Mouse (Mus musculus): Measurements from ENCODE around the gene C130060K24Rik. TPM values are rescaled to one million over a fixed set of nuclear protein-coding genes. Genes with fewer than 3 reads are reported as not detected.

C130060K24Rik gene
- 5.2 and 9.6 TPM in 2 replicates for polyA plus RNA-seq (2016; fragmentation: Nextera tagmentation; extraction: Ambion mirVana)

DNA sequence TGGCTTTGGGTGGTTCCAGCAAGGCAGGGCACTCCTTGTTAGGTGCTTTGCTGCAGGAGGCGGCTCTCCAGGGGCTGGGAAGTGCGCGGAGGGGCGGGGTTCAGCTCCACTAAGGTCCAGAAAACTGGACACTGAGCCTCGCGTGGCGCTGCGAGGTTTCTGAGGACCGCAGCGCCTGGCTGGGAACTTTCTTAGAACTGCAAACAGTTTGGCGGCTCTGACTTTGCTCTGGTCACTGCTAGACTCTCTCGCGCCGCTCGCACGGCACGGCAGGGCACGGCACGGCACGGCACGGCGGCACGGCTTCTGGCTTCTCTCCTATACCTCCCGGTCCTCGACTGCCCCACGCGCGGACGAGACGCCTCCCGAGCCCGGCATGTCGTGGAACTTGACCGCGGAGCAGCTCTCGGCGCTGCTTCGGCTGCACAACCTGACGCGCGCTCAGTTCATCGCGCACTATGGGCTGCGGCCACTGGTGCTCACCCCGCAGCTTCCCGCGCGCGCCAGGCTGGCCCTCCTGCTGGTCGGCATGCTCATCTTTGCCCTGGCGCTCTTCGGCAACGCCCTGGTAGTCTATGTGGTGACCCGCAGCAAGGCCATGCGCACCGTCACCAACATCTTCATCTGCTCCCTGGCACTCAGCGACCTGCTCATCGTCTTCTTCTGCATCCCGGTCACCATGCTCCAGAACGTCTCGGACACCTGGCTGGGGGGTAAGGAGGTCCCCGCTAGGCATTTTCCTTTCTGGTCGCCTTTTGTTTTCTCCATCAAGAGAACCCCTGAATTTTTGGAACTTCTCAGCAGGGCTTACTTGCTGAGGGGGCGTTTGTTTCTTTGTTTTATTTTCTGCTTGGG is at the start of gene C130060K24Rik:
C130060K24Rik (plus strand) TSS at position 188 of the 855 bp plus-strand sequence.
- WGBS = under 1% methylated on average over 64 of the region's 64 CpGs

DNA sequence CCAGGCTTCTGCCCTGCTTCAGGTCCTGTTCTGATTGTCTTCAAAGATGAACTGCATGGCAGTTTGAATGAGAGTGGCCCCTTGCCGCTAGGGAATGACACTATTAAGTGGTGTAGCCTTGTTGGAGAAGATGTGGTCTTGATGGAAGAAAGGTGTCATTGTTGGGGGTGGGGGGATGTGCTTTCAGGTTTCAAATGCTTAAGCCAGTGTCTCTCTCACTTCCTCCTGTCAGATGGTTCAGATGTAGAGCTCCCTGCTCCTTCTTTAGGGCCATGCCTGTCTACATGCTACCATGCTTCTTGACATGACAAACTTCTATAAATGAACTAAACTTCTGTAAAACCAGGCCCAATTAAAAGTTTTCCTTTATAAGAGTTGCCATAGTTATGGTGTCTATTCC is 46.7 kb upstream of the C130060K24Rik start:
- WGBS = 76% methylated on average over 1 of the region's 1 CpGs
- H3K27ac ChIP-seq = no peak overlapping the region
- no peaks in the 10 kb centered on the region for H3K36me3 ChIP-seq (replicated peaks)
- H3K27me3 ChIP-seq (ENCODE audit: poor library complexity, severe bottlenecking) = no peaks in the 10 kb centered on the region
- H3K4me1 ChIP-seq = peaks cover 7% of the 10 kb centered on the region
- no peak overlapping the region for H3K4me3 ChIP-seq
- no peaks in the 10 kb centered on the region for H3K9me3 ChIP-seq
- DNase-seq (ENCODE audit: extremely low spot score, low spot score) = no peak

More for the DNA sequence above, at the start of gene C130060K24Rik:
- Histone ChIP-seq H3K4me1 (peaks cover 18% of the 10 kb centered on the region), H3K36me3 (replicated peaks) (0 out of 2 replicates have a peak, but pooled peaks cover 6% of the 10 kb centered on the region), H3K9me3 (no peaks in the 10 kb centered on the region), H3K27ac (peak within 1 kb of the TSS; percentile 88), H3K4me3 (peak within 1 kb of the TSS; percentile 73), H3K27me3 (ENCODE audit: poor library complexity, severe bottlenecking) (peaks cover 43% of the 10 kb centered on the region)
- peak; percentile 54 for DNase-seq (ENCODE audit: extremely low spot score, low spot score)

DNA sequence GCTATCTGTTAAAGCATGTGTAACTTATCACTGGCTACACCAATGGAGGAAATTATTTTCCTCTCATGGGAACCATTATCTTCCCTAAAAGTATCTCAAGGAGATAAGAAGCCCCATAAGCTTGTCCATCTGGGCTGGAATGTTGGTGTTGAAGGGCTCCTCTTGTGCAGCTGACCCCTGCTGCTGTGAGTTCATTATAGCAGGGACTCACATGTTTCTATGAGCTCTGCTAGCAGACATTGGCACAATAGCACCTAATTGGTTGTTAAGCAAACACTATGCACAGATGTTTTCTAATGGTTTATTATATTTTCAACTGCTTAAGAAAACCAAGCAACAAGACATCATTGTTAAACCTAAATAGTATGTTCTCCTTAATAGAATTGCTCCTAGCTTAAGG is 41.5 kb upstream of the C130060K24Rik start:
- Histone ChIP-seq H3K27me3 (ENCODE audit: poor library complexity, severe bottlenecking) (peaks cover 9% of the 10 kb centered on the region), H3K4me1 (peaks cover 34% of the 10 kb centered on the region), H3K4me3 (no peak overlapping the region), H3K36me3 (replicated peaks) (no peaks in the 10 kb centered on the region), H3K9me3 (no peaks in the 10 kb centered on the region), H3K27ac (no peak overlapping the region)
- DNase-seq (ENCODE audit: extremely low spot score, low spot score) = no peak

DNA sequence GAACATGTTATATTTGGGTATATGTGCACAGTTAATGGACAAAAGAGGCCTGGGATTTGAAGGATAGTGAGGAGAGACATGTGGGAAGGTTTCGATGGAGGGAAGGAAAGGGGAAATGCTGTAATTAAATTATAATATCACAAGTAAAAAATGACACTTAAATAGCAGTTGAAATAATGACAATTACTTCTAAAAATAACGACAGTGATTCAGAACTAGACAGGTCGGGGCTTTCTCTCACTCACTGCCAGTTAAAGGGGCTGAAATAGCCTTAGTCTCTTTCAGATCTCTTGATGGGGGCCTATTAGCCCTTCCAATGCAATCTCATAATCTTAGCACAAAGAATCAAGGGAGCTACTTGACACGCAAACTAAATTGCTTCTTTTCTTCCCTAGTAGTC is 39.5 kb upstream of the C130060K24Rik start:
- H3K9me3 ChIP-seq = no peaks in the 10 kb centered on the region
- H3K27ac ChIP-seq = no peak overlapping the region
- H3K36me3 ChIP-seq (replicated peaks) = no peaks in the 10 kb centered on the region
- H3K4me3 ChIP-seq = no peak overlapping the region
- no peak for DNase-seq (ENCODE audit: extremely low spot score, low spot score)
- H3K27me3 ChIP-seq (ENCODE audit: poor library complexity, severe bottlenecking) = peaks cover 9% of the 10 kb centered on the region
- WGBS = 62% methylated on average over 4 of the region's 4 CpGs
- H3K4me1 ChIP-seq = peaks cover 34% of the 10 kb centered on the region

DNA sequence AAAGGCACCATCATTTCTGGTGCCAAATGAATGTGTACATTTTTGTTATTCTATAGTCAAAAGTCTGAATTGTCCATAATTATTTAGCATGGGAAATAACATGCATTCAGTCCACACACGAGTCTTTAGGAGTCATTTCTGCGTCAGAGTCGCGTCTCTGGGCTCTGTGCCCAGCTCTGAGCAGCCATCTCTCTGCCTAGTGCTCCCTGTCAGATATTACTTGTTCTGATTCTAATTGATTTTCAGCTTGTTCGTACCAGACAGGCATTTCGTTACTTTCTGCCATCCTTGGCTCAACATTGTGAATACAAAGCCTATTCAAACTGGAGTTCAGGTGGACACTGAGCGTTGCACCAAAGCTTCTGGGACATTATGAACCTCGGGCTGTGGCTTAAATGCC is 33.2 kb upstream of the C130060K24Rik start:
- no peaks in the 10 kb centered on the region for H3K36me3 ChIP-seq (replicated peaks)
- WGBS = 79% methylated on average over 8 of the region's 8 CpGs
- peaks cover 4% of the 10 kb centered on the region for H3K27me3 ChIP-seq (ENCODE audit: poor library complexity, severe bottlenecking)
- no peaks in the 10 kb centered on the region for H3K9me3 ChIP-seq
- no peaks in the 10 kb centered on the region for H3K4me1 ChIP-seq
- H3K4me3 ChIP-seq = no peak overlapping the region
- DNase-seq (ENCODE audit: extremely low spot score, low spot score) = no peak
- H3K27ac ChIP-seq = no peak overlapping the region

DNA sequence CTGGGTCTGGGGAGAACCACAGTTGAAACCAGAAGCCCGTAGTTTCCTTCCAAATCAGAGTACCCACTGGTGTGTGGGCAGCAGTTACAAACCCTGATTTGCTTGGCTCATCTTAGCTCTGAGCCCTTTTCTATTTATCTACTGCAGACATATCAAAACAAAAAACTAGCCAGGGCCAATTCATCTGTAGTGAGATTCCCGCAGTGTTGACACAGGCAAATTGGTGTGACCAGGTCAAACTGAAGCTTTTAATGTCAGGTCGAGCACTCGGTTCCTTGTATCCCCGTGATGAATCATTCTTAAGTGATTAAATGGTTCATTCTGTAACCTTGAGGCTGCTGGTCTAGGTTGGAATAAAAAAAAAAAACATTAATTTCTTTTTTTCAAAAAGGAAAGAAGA is 32.6 kb upstream of the C130060K24Rik start:
- no peaks in the 10 kb centered on the region for H3K4me1 ChIP-seq
- 61% methylated on average over 5 of the region's 5 CpGs for WGBS
- no peak overlapping the region for H3K4me3 ChIP-seq

DNA sequence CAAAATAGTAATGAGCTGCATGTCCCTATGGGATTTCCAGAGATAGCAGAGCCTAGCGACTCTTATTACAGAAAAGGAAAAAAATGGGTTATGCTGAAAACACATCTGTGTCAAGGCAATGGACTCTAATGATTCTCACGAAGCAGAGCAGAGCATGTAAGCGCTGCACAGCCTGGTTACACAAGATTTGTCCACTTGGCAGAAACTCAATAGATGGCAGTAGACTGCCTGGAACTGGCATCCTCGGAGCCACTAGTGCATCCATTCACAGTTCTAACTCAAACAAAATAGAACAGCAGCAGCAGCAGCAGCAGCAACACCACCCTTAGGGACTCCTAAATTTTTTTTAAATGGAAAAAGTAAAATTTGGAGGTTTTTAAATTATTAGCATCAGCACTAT is 29.3 kb upstream of the C130060K24Rik start:
- Histone ChIP-seq H3K4me1 (no peaks in the 10 kb centered on the region), H3K9me3 (no peaks in the 10 kb centered on the region), H3K27me3 (ENCODE audit: poor library complexity, severe bottlenecking) (no peaks in the 10 kb centered on the region), H3K27ac (no peak overlapping the region), H3K36me3 (replicated peaks) (no peaks in the 10 kb centered on the region), H3K4me3 (no peak overlapping the region)
- WGBS = 90% methylated on average over 4 of the region's 4 CpGs
- DNase-seq (ENCODE audit: extremely low spot score, low spot score) = no peak

More for the DNA sequence above, 32.6 kb upstream of the C130060K24Rik start:
- H3K27ac ChIP-seq = no peak overlapping the region
- no peaks in the 10 kb centered on the region for H3K9me3 ChIP-seq
- no peak for DNase-seq (ENCODE audit: extremely low spot score, low spot score)
- no peaks in the 10 kb centered on the region; the same call in 1 of the 2 replicates for H3K27me3 ChIP-seq (ENCODE audit: poor library complexity, severe bottlenecking)
- no peaks in the 10 kb centered on the region for H3K36me3 ChIP-seq (replicated peaks)

DNA sequence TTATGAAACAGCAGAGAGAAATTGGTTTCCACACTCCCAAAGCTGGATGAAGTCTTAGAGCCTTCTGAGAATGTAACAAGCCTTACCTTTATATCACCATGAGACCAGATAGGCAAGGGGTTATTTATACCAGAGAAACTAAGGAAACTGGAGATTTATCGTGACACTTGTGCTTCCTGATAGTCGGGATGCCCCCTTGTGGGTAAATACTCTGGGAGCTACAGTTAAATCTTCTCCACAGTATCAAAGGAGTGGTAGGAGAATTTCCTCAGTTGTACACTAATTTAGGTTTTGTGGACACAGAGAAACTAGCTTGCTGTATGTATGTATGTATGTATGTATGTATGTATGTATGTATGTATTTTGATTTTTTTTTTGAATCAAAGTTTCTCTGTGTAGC is 5.0 kb upstream of the C130060K24Rik start:
- no peak for DNase-seq (ENCODE audit: extremely low spot score, low spot score)
- Histone ChIP-seq H3K27me3 (ENCODE audit: poor library complexity, severe bottlenecking) (peaks cover 23% of the 10 kb centered on the region), H3K27ac (no peak overlapping the region), H3K36me3 (replicated peaks) (no peaks in the 10 kb centered on the region), H3K4me3 (no peak overlapping the region), H3K4me1 (peaks cover 5% of the 10 kb centered on the region), H3K9me3 (no peaks in the 10 kb centered on the region)
- WGBS = 64% methylated on average over 2 of the region's 2 CpGs

DNA sequence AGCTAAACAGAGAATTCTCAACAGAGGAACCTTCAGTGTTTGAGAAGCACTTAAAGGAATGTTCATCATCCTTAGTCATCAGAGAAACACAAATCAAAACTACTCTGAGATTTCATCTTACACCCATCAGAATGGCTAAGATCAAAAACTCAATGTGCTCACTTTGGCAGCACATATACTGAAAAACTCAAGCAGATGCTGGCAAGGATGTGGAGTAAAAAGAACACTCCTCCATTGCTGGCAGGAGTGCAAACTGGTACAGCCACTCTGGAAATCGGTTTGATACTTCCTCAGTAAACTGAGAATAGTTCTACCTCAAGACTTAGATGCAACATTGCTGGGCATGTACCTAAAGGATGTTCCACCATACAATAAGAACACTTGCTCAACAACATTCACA is 41.0 kb downstream of the C130060K24Rik start:
- no peaks in the 10 kb centered on the region for H3K4me1 ChIP-seq
- H3K27me3 ChIP-seq (ENCODE audit: poor library complexity, severe bottlenecking) = no peaks in the 10 kb centered on the region
- no peaks in the 10 kb centered on the region for H3K36me3 ChIP-seq (replicated peaks)
- H3K4me3 ChIP-seq = no peak overlapping the region
- 95% methylated on average over 1 of the region's 1 CpGs for WGBS
- no peak overlapping the region for H3K27ac ChIP-seq
- no peak for DNase-seq (ENCODE audit: extremely low spot score, low spot score)
- H3K9me3 ChIP-seq = no peaks in the 10 kb centered on the region

DNA sequence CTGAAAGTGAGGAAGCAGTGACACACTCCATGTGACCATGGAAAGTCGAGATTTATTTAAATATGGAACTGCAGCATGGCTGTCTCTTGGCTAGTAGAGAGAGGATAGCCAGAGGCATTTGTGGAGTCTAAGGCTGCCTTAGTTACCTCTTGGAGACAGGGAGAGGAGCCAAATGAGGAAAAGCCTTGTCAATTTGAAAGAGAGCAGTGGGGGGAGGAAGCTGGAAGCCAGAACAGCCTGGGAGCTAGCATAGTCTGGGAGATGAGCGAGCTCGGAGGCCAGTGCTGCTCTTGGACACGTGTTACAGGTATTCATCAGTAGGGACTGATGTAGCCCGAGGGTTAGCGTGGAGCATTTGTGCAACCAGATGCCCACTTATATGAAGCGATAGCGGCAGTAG is 46.2 kb downstream of the C130060K24Rik start:
- no peak for DNase-seq (ENCODE audit: extremely low spot score, low spot score)
- H3K9me3 ChIP-seq = no peaks in the 10 kb centered on the region
- H3K27ac ChIP-seq = no peak overlapping the region; the same call in 1 of the 2 replicates
- no peaks in the 10 kb centered on the region for H3K36me3 ChIP-seq (replicated peaks)
- WGBS = 89% methylated on average over 8 of the region's 8 CpGs
- H3K4me1 ChIP-seq = no peaks in the 10 kb centered on the region
- H3K4me3 ChIP-seq = no peak overlapping the region
- H3K27me3 ChIP-seq (ENCODE audit: poor library complexity, severe bottlenecking) = no peaks in the 10 kb centered on the region

DNA sequence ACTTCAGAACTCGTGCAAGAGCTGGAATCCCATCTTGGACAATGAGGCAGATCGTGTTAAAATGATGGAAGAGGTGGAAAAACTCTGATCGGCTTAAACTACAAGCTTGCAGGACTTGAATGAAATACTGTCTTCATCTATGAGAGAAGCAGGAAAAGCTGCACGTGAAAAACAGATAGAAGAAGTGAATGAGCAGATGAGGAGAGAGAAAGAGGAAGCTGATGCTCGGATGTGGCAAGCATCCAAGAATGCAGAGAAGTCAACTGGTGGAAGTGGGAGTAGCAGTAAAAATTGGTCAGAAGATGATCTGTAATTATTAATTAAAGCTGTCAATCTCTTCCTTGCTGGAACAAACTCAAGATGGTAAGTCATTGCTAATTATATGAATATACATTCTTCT is 52.3 kb downstream of the C130060K24Rik start:
- no peaks in the 10 kb centered on the region for H3K36me3 ChIP-seq (replicated peaks)
- DNase-seq (ENCODE audit: extremely low spot score, low spot score) = no peak
- H3K4me3 ChIP-seq = no peak overlapping the region
- H3K9me3 ChIP-seq = no peaks in the 10 kb centered on the region
- H3K4me1 ChIP-seq = no peaks in the 10 kb centered on the region
- WGBS = 92% methylated on average over 5 of the region's 5 CpGs
- no peak overlapping the region for H3K27ac ChIP-seq
- no peaks in the 10 kb centered on the region for H3K27me3 ChIP-seq (ENCODE audit: poor library complexity, severe bottlenecking)

DNA sequence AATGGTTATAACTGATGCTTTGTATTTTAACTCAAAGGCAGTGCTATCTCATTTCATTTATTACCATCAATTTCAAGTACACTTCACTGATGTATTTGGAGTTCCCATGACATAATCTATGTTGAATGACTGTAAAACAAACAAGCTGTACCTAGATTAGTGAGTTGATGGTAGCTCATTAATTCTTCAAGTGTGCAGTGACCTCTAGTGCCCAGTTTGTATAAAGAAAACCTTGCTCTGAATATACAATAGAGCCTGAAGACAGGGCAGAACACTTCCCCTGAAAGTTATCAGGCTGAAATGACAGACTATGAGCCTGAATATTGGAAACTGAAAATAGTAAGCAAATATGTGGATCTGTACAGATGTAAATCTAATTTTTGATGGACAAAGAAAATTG is 72.6 kb downstream of the C130060K24Rik start:
- no peak for DNase-seq (ENCODE audit: extremely low spot score, low spot score)

DNA sequence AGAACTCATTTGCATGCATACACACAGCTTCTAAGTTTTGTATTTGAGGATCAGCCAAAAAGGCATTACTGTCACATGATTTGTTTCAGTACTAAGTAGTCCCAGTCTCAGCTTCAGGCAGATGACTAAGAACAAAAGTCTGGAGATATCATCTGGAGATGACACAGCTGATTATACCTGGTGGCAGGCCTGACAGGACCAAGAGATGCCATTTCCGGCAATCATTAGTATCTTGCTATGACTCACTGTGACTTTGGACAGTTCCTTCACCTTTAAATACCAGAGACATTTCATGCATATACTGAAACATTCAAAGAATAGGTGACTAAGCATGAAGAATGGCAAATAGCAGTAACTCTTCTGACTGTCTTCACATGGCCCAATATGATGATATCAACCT is 84.4 kb downstream of the C130060K24Rik start:
- 92% methylated on average over 1 of the region's 1 CpGs for WGBS

More for the DNA sequence above, 72.6 kb downstream of the C130060K24Rik start:
- Histone ChIP-seq H3K4me1 (no peaks in the 10 kb centered on the region), H3K27ac (no peak overlapping the region), H3K27me3 (ENCODE audit: poor library complexity, severe bottlenecking) (no peaks in the 10 kb centered on the region), H3K9me3 (no peaks in the 10 kb centered on the region), H3K36me3 (replicated peaks) (no peaks in the 10 kb centered on the region), H3K4me3 (no peak overlapping the region)

More for the DNA sequence above, 84.4 kb downstream of the C130060K24Rik start:
- no peak overlapping the region for H3K27ac ChIP-seq
- H3K4me1 ChIP-seq = no peaks in the 10 kb centered on the region
- no peak for DNase-seq (ENCODE audit: extremely low spot score, low spot score)
- peaks cover 4% of the 10 kb centered on the region; the same call in 1 of the 2 replicates for H3K9me3 ChIP-seq
- no peaks in the 10 kb centered on the region for H3K36me3 ChIP-seq (replicated peaks)
- H3K4me3 ChIP-seq = no peak overlapping the region
- H3K27me3 ChIP-seq (ENCODE audit: poor library complexity, severe bottlenecking) = no peaks in the 10 kb centered on the region
